Mouse (Mus musculus) liver, adult (tissue): Measurements from ENCODE around the gene Pilra.

Experiments
- GATA4 ChIP-seq: IDR thresholded peaks from 2 replicates; pipeline ENCODE4 v1.6.1; 2014; ENCODE audit warnings: mild to moderate bottlenecking, low read length; ENCODE audit not compliant: insufficient replicate concordance

The Pilra gene

GRCm38 (mm10) chr5:137785164-137786031, 50.7 kb downstream of the Pilra start:
- TF ChIP-seq GATA4: no peak

GRCm38 (mm10) chr5:137784546-137784945, 51.5 kb downstream of the Pilra start:
- TF ChIP-seq GATA4: no peak

- no peak for TF ChIP-seq GATA4
Observed at GRCm38 (mm10) chr5:137783901-137784540, 52.1 kb downstream of the Pilra start.

- TF ChIP-seq GATA4: no peak
Observed at GRCm38 (mm10) chr5:137782776-137783522, 53.1 kb downstream of the Pilra start.

GRCm38 (mm10) chr5:137781661-137782060, 54.4 kb downstream of the Pilra start:
- no peak for TF ChIP-seq GATA4

- TF ChIP-seq GATA4: no peak
Observed at GRCm38 (mm10) chr5:137779053-137779933, 56.8 kb downstream of the Pilra start.

- TF ChIP-seq GATA4: peak; percentile 52; the same call in 1 of the 2 replicates
Observed at GRCm38 (mm10) chr5:137778635-137779034, 57.4 kb downstream of the Pilra start, which contains the start of gene Ppp1r35. TSS of gene Ppp1r35 (plus strand) at chr5:137778849.

- TF ChIP-seq GATA4: no peak
Observed at GRCm38 (mm10) chr5:137777267-137777845, 58.7 kb downstream of the Pilra start.

- no peak for TF ChIP-seq GATA4
Observed at GRCm38 (mm10) chr5:137776408-137776918, 59.6 kb downstream of the Pilra start.

- TF ChIP-seq GATA4: no peak
Observed at GRCm38 (mm10) chr5:137775587-137776290, 60.3 kb downstream of the Pilra start.

- no peak for TF ChIP-seq GATA4
Observed at GRCm38 (mm10) chr5:137772755-137773154, 63.3 kb downstream of the Pilra start.
